Mouse (Mus musculus) NIH3T3 (cell line): ENCODE measurements around the gene Sh3bp5l.

Experiments
- DNase-seq: peaks from one replicate; pipeline ENCODE4 v3.0.0-alpha.2; 2012; ENCODE audit warnings: low read depth

Sh3bp5l gene

DNA sequence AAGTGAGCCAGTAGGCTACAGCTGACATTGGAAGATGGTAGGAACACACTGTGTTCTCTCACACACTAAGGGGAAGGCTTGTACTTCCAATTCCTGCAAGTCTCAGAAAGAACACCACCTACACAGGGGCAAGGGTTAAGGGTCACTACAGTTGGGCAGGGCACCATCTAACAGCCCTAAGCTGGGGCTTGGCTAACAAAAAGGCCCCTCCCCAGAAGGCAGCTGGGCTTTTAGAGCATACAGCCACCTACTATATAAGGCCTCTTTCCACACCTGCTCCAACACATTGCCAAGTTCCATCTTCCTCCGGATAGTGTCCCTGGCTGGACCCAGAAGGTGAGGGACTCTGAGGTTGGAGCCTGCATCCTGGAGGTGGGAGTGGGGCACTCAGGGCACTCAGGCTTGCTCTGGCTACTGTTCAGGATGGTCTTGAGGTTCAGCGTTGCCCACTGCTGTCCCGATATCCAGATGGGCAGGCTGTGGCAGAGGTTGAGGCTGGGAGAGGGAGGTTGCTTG, 48.3 kb downstream of the Sh3bp5l start, which contains the start of gene Lypd8:
Gene Lypd8 (plus strand): TSS at position 281 of the 516 bp plus-strand sequence.
- no peak for DNase-seq

GRCm38 (mm10) chr11:58379516-58379915, 49.0 kb downstream of the Sh3bp5l start:
- no peak for DNase-seq

GRCm38 (mm10) chr11:58382471-58382870, 51.9 kb downstream of the Sh3bp5l start:
- no peak for DNase-seq
